Mouse (Mus musculus) Muller cell, postnatal 12 days (primary cell): Measurements from ENCODE around the gene Calm5.
A peak's percentile ranks its signal among the peaks of the same experiment; 100 is the strongest.
"Not testable (repeated sequence)": the region's sequence is repeated elsewhere in the genome, so short reads cannot be mapped to it uniquely, and the experiment has no call there.

Experiments used
- DNase-seq: peaks from one replicate; pipeline ENCODE4 v3.0.0-alpha.2; 2015; ENCODE audit errors: inconsistent ontology term

The Calm5 gene

GRCm38 (mm10) chr13:3865648-3866354 is 11.8 kb downstream of the Calm5 start:
- DNase-seq = no peak

GRCm38 (mm10) chr13:3866355-3867052 is 12.5 kb downstream of the Calm5 start:
- DNase-seq = no peak

GRCm38 (mm10) chr13:3867158-3867557 is 13.2 kb downstream of the Calm5 start:
- no peak for DNase-seq

GRCm38 (mm10) chr13:3869901-3870300 is 15.9 kb downstream of the Calm5 start:
- no peak for DNase-seq

- DNase-seq = no peak
Measured at GRCm38 (mm10) chr13:3872832-3873231, 18.9 kb downstream of the Calm5 start.

- DNase-seq = no peak
Measured at GRCm38 (mm10) chr13:3876448-3876847, 22.5 kb downstream of the Calm5 start.

- DNase-seq = no peak
Measured at GRCm38 (mm10) chr13:3877185-3877584, 23.2 kb downstream of the Calm5 start.

GRCm38 (mm10) chr13:3877679-3878220 is 23.8 kb downstream of the Calm5 start:
- no peak for DNase-seq

- DNase-seq = no peak
Measured at GRCm38 (mm10) chr13:3886663-3887062, 32.7 kb downstream of the Calm5 start.

- DNase-seq = no peak
Measured at GRCm38 (mm10) chr13:3889111-3889510, 35.1 kb downstream of the Calm5 start.

- DNase-seq = no peak
Measured at GRCm38 (mm10) chr13:3890061-3890460, 36.1 kb downstream of the Calm5 start.

- peak; percentile 17 for DNase-seq
Measured at GRCm38 (mm10) chr13:3891479-3892087, 37.6 kb downstream of the Calm5 start.

- DNase-seq = peak; percentile 17
Measured at GRCm38 (mm10) chr13:3892601-3893000, 38.6 kb downstream of the Calm5 start.

- DNase-seq = peak; percentile 88
Measured at GRCm38 (mm10) chr13:3893126-3893734, 39.3 kb downstream of the Calm5 start.

GRCm38 (mm10) chr13:3894549-3894948 is 40.6 kb downstream of the Calm5 start:
- no peak for DNase-seq

- DNase-seq = no peak
Measured at GRCm38 (mm10) chr13:3895397-3895980, 41.5 kb downstream of the Calm5 start.

- no peak for DNase-seq
Measured at GRCm38 (mm10) chr13:3896032-3896431, 42.1 kb downstream of the Calm5 start.

- DNase-seq = no peak
Measured at GRCm38 (mm10) chr13:3896913-3897312, 42.9 kb downstream of the Calm5 start.

GRCm38 (mm10) chr13:3898202-3898601 is 44.2 kb downstream of the Calm5 start:
- not testable (repeated sequence) for DNase-seq

GRCm38 (mm10) chr13:3899301-3899700 is 45.3 kb downstream of the Calm5 start:
- DNase-seq = no peak
